Mouse (Mus musculus): Measurements from ENCODE around the gene Cnnm3. TPM values are rescaled to one million over a fixed set of nuclear protein-coding genes. Genes with fewer than 3 reads are reported as not detected.
A peak's percentile ranks its signal among the peaks of the same experiment; 100 is the strongest.

Gene Cnnm3
- 15.2 and 17.6 TPM in 2 replicates for polyA plus RNA-seq (2012; rRNA removed)

DNA sequence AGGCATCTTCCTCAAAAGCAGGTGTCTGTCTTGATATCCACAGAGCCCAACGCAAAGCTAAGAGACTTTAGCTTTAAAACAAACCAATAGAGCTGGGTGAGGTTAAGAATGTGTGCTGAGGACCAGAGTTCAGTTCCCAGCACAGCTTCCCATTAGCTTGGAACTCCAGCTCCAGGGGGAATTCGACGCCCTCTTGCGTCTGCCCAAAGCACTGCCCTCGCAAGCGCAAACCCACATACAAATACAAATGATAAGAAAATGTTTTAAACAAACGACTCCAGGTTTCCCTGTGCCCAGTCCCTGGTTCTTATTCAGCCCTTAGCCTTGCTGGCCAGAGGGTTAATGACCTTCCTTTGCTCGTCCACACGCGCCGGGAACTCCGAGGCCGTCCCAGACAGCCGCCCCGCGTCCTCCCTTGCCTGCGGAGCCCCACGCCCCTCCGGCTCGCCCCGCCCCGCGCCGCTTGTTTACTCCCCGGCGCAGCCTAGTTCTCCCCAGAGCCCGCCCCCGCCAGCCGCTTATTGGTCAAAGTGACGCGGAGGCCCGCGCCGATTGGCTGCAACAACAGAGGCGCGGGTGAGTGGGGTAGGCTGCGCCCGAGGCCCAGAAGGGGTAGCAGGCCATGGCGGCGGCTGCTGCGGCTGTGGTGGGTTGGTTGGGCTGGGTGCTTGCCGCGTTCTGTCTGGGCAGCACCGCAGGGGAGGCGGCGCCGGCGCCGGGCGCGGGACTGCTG lies at the start of gene Cnnm3:
Cnnm3 (plus strand) TSS at position 579 of the 733 bp plus-strand sequence.
- DNase-seq (ENCODE audit: low spot score) = peak; percentile 100

- DNase-seq (ENCODE audit: low spot score) = no peak
Observed at GRCm38 (mm10) chr1:36465641-36466160, 46.0 kb upstream of the Cnnm3 start.

GRCm38 (mm10) chr1:36467446-36467845 lies 44.2 kb upstream of the Cnnm3 start:
- no peak for DNase-seq (ENCODE audit: low spot score)

GRCm38 (mm10) chr1:36469811-36470444 lies 41.7 kb upstream of the Cnnm3 start:
- DNase-seq (ENCODE audit: low spot score) = no peak

GRCm38 (mm10) chr1:36471181-36472105 lies 40.2 kb upstream of the Cnnm3 start, which contains the start of gene Cnnm4:
Gene Cnnm4, plus strand, starts transcription at chr1:36471620.
- DNase-seq (ENCODE audit: low spot score) = peak; percentile 80

DNA sequence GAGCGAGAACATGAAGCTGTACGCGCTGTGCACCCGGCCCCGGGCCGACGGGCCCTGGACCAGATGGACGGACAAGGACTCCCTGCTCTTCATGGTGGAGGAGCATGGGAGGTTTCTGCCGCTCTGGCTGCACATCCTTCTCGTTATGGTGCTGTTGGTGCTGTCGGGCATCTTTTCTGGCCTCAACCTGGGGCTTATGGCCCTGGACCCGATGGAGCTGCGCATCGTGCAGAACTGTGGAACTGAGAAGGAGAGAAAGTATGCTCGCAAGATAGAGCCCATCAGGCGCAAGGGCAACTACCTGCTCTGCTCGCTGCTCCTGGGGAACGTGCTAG lies 39.6 kb upstream of the Cnnm3 start:
- DNase-seq (ENCODE audit: low spot score) = no peak

GRCm38 (mm10) chr1:36473211-36473780 lies 38.4 kb upstream of the Cnnm3 start:
- DNase-seq (ENCODE audit: low spot score) = no peak

GRCm38 (mm10) chr1:36474646-36475045 lies 37.0 kb upstream of the Cnnm3 start:
- DNase-seq (ENCODE audit: low spot score) = no peak

GRCm38 (mm10) chr1:36475480-36476110 lies 36.1 kb upstream of the Cnnm3 start:
- no peak for DNase-seq (ENCODE audit: low spot score)

DNA sequence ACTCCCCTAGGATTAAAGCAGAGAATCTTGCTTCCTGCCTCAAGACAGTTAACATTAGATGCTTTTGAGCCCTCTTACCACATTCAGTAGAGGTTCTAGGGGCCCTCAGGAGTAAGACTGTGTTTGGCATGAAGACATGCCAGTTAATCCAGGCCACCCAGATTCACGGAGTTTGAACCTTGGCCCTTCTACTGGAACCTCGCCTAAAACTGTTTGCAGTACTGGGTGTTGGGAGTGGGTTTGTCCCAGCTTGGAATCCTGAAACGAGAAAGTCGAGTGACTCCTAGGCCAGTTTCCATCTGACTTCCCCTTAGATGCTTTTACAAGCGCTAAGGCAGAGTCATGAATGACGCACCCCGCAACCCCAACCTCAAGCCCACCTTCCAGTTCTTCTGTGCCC lies 35.2 kb upstream of the Cnnm3 start:
- no peak for DNase-seq (ENCODE audit: low spot score)

GRCm38 (mm10) chr1:36478343-36478795 lies 33.3 kb upstream of the Cnnm3 start:
- DNase-seq (ENCODE audit: low spot score) = no peak

DNA sequence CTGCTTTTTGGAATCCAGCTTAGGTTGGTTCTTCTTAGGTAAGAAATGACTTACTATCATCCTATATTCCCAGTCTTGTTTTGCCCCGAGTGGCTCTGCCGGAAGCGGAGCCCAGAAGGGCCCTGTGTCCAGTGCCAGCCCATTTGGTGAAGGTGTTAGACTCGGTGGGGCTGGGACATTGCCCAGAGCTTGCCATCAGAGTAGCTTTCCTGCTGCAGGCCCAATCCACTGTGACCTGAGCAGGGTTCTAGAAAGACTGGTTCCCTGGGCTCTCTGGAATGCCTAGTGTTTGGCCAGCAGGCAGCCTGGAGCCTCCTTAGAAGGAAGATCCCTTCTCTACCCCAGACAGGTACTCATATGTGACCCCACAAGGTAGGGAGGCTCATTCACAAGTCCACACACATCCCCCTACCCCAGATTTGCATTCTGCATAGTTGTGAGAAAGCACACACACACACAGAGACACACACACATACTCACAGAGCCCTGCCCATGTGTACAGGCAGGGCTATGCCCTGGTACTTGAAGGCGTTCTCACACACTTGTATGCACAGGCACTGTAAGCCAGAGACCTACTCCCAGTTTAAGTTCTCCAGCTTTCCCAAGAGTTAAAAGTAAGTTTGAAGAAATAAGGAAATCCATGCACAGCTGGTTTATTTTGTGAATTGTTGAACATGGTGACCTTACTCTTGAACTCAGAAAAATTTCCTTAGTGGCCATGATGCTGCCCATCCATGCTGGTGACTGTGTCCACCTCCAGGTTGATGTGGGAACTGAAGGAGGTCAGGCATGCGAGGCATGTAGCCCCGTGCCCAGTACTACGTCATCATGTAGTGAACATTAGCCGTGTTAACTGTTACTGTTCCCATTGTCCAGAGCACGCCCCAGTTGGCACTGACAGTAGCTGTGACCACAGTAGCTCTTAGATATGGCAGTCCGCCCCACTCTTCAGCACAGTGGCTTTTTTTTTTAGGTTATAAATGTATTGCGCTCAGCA lies 31.5 kb upstream of the Cnnm3 start:
- no peak for DNase-seq (ENCODE audit: low spot score)

GRCm38 (mm10) chr1:36483825-36484224 lies 27.8 kb upstream of the Cnnm3 start:
- no peak for DNase-seq (ENCODE audit: low spot score)

DNA sequence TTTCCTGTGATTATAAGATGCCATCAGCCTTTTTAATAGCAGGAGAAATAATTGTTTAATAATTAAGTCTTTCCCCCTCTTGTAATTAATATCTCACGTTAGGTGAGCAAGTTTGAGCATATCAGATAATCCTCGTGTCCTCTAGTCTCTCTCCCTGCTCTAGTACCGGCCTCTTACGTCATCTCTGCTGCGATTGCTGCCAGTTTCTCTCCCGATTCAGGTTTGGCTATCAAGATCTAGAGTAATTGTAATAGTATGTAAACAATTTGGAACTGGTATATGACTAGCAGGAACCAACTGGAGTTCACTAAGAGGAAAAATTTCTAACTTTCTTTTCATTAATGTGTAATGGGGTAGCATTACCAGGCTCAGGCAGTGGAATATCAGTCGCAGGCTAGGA lies 26.6 kb upstream of the Cnnm3 start:
- DNase-seq (ENCODE audit: low spot score) = no peak

GRCm38 (mm10) chr1:36487111-36487510 lies 24.6 kb upstream of the Cnnm3 start:
- no peak for DNase-seq (ENCODE audit: low spot score)

DNA sequence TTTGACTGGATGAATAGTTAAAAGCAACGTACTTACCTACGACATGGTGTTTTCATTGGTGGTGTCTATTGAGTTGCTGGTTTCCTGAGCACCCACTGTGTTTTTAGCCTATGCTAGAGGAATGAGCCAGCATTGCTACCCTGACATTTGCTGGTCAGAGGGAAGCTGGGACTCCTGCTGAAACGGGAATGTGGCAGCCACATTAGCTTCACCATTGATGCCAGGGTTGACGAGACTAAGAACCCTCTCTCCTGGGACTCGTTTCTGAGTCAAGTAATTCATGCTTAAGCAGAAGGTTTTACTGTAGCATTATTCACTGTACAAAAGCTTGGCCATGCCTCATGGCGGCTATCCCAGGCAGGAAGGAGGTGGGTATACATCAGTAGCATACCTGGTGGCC lies 22.0 kb upstream of the Cnnm3 start:
- no peak for DNase-seq (ENCODE audit: low spot score)

- no peak for DNase-seq (ENCODE audit: low spot score)
Observed at GRCm38 (mm10) chr1:36492416-36493139, 19.1 kb upstream of the Cnnm3 start.

DNA sequence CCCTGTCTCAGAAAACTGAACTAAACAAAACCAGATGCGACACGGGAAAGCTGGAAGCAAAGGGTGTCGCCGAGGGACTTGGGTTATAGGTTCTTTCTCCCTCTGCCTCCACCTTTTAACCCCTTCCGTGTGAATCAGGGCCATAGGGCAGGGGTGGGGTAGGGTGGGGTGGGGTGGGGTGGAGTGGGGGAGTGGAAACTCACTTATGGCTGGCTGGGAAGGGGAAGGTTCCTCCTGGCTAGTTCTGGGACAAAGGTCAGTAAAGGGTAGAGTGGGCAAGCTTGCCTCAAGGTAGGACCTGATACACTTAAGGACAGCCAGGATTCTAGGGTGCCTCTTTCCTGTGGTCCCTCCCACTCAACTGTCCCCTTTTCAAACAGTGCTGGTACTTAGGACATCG lies 18.4 kb upstream of the Cnnm3 start:
- no peak for DNase-seq (ENCODE audit: low spot score)

DNA sequence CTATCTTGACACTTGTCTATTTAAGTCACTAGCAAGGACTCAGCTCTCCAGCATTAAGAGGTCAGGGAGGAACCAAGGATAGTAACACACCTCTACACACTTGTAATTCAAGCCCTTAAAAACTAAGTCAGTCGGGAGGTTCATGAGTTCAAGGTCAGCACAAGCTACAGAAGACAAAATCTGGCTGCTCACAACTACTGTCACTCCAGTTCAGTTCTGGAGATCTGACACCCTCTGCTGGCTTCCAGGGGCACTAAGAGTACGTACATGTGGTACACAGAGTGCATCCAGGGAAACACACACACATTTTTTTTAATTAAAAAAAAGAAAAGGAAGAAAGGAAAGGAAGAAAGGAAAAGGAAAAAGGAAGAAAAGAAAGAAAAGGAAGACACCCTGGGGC lies 14.9 kb upstream of the Cnnm3 start:
- DNase-seq (ENCODE audit: low spot score) = no peak

All from urinary bladder, adult 2 months (tissue).